Mouse (Mus musculus) urinary bladder, postnatal 10 days (tissue): ENCODE results near the gene Cdk12.

ENCODE experiments used
- DNase-seq: peaks from one replicate; pipeline ENCODE4 v3.0.0; 2022; ENCODE audit warnings: low spot score

The Cdk12 gene

DNA sequence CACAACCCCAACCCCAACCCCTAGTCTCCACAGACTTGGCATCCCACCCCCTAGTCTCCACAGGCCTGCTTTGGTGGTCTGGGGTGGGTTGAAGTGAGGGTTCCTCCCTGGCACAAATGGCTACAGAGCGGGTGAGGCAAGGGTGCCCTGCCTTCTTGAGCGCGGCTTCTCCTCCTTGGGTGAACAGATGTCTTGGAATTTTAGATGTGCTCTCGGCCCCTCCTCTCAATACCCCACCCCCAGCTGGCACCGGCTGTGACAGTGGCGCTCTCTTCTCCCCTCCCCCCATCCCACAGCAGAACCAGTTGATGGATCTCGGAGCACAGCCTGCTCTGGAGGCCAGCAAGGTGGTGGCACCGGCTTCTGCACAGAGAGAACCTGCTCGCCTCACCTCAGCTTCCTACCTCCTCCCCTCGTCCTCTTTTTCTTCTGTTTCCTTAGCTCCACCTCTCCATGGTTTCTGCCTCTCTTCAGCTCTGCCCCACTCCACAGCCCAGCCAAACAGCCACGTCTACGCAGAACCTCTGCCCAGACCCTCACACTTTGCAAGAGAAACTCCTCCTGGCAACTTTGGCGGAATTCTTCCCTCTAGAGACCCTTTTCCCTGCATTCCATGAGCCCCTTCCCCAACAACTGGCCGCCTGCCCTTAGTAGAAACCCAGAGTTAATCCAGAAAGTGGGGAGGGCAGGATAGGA, 115.7 kb downstream of the Cdk12 start:
- DNase-seq: no peak

DNA sequence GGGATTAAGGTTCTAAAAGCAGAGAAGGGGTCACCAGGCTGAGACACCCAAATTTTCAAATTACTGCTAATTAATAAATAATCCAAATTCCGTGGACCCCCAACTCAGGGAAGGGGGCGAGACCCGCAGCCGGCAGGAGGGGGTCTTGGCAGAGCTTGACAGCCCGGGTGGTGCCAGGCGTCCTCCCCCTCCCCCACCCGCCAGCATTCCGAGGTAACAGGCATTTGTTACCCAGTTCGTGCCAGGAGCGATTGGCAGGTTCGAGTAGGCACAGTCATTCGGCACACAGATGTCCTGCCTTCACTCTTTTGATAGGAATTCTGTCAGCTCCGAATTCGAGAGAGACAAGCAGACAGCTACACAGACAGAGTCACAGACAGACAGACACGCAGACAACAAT, 116.3 kb downstream of the Cdk12 start:
- DNase-seq: no peak

DNA sequence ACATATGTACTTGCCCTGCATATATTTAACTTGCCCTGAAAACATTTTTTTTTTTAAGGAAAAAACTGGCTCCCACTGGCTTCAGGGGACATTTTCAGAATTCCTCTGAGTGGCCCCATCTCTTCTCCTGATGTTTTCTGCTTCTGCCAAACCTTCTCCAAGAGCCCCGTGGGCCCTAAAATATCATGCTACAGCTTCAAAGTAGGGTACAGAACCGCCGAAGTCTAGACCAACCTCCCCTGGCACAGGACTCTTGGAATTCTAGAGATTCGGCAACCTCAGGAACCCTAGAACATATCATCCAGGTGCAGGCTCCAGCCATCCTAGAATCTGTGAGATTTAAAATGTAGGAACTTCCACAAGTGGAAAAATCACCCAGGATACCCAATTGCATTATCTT, 116.7 kb downstream of the Cdk12 start:
- no peak for DNase-seq

DNA sequence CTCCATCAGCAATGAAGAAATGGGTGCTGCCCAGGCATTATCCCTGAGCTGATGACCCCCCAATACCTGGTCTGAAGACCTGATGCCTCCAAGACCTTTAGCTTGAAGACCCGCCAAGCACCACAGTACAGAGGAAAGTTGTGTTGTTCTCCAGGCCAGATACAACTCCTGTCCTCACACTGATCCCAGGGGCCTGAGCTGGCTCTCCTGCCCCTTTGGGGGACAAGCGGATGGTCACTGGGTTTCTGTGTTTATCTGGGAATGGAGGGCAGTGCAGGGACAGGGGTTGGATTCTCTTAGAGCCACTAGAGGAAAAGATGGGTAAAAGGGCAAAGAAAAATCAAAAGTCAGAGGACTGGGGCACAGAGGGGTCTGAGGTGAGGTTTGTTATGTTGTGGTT, 117.1 kb downstream of the Cdk12 start:
- DNase-seq: no peak

DNA sequence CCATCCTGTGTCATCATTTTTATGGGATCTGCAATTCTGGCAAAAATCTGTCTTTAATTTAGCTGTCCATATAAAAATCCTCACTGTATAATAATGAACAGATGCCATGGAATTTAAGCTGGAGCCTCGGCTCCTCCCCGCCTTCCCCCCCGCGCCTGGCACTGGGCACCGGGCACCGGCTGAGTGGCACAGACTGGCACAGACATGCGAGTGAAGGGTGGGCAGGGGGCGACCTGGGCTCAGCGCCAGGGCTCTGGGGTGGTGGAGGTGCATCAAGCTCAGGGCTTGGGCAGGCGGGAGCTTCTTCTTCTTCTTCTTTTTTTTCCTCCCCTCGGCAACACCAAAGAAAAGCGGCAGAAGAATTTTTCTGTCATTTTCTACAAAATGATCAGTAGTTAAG, 117.5 kb downstream of the Cdk12 start:
- DNase-seq: no peak

DNA sequence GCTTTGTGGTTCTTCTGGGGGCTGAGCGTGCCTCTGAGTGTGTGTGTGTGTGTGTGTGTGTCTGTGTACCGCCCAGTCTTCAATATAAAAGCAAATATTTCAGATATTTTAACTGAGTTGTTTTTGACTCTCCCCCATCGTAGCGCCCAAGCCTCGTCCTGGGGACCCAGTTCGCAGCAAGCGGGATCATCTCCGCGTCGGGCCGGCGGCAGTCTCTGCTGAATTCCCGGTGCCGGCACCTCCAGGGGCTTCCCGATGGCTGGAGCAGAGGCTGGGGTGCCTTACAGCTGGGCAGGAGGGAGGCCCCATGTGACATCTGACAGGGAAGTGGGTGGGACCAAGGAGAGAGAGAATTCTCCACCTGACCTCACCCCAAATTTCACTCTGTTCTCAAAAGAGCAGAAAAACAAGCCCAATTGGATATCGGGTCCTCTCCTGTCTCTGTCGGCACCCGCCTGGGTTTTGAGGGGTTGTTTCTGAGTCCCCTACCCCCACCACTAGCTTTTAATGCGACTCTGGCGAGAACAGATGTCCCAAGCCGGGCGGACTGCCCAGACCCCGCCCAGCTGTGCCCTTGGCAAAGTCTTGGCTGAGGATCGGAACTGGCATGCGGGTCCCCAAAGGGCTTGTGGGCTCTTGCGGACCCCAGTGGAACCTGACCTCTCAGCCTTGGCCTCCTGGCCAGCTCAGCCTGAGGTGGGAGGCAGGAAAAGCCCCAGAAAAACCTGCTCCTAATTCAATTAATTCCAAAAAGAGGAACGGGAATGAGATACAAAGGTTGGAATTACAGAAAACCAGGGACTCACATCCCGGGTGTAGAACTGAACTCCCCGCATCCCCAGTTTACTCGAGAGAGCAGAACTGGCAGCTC, 118.2 kb downstream of the Cdk12 start:
- no peak for DNase-seq

DNA sequence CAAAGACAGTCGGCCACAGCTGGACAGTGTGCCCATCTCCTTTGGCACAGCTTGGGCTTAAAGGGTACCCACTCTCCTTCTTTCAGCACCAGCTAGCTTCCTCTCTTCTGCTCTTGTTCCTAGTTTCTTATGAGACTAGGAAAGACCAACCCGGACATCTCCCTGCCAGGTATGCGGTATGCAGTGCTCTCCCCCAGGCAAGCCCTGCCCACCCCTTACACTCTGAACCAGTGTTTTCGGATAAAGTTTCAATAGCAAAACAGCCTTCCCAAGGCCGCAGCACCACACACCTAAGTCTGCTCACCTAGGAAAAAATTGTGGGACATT, 118.8 kb downstream of the Cdk12 start:
- no peak for DNase-seq

DNA sequence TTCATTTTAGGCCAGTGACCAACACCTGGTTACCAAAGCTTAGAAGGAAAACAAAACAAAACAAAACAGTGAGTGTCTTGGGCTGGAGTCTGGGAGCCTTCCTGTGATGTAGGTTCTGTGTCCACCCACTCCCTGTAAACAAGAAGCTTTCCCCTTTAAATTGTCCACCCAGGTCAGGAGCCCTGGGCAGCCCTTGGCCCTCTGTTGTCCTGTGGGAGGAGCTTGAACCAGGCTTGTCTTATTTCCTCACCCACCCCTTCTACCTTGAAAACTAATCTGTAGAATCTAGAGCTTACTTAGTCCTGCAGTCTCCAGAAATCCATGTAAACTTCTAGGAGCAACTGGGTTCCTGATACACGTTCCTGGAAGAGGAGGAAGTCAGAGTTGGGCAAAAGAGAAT, 119.3 kb downstream of the Cdk12 start:
- no peak for DNase-seq

DNA sequence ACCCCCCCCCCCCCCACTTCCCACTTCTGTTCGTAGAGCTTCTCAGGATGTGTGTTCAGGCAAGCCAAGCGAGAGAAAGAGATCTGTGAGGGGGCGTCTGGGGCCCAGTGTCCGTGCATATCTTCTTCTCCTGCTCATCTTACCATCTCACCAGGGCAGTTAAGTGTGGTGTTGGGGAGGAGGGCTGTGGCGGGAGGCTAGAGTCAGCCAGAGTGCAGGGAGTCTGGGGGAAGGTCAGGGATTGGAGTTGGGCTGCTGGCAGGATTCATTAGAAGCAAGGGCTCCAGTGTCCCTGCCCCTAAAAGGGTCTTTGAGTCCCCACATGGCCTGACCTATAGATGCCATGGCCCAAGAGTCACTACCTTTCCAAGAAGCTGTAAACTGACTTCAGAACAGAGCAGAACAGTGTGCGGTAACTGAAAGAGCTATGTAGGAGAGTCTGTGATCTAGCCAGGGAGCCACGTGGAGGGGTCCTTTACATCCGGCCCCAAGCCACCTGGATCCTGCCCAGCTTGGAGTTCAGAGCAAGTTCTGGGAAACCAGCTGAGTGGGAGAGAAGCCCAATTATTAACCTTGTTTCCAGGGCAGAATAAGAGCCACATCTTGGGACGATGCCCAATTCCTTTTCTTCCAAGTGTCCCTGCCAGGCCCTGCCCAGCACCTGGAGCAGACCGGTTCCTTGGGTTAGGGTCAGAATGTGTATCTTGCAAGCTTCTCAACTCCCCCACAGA, 120.4 kb downstream of the Cdk12 start:
- DNase-seq: no peak

DNA sequence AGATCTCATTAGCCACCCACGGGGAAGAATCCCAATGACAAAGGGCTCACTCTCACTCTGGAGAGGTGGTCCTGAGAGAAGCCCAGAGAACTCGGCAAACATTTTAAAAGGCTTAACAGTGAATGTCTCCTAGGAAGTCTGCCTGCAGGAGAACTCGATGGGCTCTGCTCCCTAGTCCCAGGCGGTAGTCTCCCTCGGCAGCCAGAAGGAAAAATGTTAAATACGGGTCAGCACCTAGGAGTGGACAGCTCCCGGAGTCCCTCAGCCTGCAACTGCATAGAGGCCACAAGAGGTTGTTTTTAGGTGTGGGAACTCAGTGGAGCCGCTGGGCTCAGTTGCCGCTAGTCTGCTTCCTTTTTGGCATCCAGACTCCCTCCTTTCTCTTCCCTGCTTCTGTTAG, 121.1 kb downstream of the Cdk12 start:
- no peak for DNase-seq

DNA sequence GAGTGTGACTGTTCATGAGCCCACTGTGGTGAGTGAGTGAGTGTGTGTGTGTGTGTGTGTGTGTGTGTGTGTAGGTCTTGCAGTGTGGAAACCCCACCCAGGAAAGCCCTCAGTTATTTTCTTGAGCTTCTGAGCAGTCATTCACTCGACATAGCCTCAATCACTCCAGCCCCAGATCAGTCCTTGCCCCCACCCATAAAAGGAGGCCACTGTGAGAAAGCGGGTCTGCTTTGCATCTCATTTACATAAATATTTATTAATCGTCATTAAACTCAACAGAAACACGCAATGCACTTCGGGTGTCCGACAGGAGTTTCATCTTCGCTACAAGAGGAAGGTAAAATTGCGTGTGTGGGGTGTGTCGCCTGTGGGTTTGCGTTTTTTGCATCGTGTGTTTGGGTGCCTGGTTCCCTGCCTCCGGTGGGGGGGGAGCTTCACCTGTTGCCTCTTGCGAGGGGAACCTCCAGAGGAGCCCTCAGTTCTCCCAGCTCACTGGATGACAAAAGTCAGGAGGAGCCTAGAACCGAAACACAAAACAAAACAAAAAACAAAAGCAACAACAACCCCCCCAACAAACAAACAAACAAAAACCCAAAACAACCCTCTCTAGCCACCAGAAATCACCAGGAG, 122.4 kb downstream of the Cdk12 start:
- DNase-seq: no peak

DNA sequence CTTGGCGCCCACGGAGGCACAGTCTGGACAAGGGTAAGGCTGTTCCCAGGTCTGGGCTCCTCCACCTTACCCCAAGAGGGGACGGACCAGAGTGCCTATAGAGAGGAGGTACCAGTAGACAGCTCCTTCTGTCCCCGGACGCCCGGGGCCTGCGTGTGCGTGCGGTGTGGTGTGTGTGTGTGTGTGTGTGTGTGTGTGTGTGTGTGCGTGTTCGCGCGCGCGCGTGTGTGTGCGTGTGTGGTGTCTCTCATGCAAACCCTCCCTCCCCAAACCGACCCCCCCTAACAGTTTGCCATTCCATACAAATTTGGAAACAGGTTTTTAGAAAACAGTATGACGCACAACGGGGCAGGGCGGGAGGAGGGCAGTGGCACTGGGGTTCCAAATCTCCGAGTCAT, 123.0 kb downstream of the Cdk12 start:
- DNase-seq: no peak

DNA sequence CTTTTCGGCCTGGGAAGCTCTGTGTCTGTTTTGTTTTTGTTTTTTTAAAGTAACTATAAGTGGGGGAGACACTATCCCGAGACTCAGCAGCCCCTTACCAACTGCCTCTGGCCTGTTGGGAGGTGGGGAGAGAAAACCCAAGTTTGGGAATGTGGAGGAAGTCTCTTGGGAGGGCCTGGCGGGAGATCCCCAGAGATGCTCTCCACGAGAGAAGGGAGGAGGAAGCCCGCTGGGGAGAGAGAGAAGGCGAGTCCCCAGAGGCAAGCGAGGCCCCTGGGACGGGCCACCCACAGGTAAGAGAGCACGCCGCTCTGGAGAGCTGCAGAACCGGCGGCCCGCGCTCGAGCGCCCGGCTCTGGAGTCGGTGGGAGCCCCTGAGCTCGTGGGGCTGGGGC, 123.9 kb downstream of the Cdk12 start:
- DNase-seq: no peak

DNA sequence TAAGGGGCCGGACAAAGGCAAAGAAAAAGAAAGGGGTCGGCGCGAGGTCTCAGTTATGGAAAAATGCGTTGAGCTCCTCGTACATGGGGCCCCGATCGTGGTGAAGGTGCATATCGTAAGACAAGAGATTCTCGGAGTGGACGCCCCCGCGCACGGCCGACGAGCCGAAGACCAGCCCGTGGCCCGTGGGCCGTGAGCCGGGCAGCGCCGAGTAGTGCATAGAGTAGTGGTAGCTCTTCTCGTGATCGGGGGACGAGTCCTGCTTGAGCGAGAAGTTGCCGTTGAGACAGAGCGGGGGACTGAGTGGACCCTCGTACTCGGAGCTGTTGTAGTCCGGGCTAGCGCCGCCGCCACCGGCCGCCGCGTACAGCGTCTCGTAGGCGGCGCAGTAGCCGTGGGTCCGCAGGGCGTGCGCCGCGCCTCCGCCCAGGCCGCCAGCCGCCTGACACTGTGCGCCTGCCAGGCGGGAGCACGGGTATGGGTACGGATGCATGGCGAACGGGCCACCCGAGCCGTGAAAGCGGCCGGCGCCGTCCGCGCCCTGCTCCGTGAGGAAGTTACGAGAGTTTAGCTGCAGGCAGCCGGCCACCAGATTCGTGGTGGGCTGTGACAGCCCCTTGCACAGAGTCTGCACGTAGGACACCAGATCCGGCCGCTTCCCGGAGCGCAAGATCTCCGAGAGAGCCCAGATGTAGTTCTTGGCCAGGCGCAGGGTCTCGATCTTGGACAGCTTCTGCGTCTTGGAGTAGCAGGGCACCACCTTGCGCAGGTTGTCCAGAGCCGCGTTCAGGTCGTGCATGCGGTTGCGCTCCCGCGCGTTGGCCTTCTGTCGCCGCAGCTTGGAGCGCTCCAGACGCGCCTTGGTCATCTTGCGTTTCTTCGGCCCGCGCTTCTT, 124.5 kb downstream of the Cdk12 start:
- no peak for DNase-seq

DNA sequence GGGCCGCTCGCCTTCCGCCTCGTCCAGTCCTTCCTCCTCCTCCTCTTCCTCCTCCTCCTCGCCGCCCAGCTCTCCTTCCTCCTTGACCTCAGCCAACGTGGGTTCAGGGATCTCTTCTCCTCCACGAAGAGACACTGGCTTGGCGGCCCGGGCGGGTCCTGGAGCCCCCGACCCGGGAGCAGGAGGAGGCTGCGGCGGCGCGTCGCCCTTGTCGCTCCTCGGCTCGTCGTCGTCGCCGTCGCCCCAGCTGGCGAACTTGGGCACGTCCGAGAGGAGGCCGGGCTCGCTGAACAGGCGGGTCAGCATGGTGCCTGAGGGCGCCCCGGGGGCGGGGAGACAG, 125.1 kb downstream of the Cdk12 start:
- no peak for DNase-seq
